Mouse (Mus musculus) kidney, postnatal 4 days (tissue): ENCODE data around the gene Foxf1.

Experiments
- DNase-seq, 2 experiments: peaks; one replicate each; pipeline ENCODE4 v3.0.0; 2021; ENCODE audit warnings: mixed read lengths in 2 of 2

The Foxf1 gene

DNA sequence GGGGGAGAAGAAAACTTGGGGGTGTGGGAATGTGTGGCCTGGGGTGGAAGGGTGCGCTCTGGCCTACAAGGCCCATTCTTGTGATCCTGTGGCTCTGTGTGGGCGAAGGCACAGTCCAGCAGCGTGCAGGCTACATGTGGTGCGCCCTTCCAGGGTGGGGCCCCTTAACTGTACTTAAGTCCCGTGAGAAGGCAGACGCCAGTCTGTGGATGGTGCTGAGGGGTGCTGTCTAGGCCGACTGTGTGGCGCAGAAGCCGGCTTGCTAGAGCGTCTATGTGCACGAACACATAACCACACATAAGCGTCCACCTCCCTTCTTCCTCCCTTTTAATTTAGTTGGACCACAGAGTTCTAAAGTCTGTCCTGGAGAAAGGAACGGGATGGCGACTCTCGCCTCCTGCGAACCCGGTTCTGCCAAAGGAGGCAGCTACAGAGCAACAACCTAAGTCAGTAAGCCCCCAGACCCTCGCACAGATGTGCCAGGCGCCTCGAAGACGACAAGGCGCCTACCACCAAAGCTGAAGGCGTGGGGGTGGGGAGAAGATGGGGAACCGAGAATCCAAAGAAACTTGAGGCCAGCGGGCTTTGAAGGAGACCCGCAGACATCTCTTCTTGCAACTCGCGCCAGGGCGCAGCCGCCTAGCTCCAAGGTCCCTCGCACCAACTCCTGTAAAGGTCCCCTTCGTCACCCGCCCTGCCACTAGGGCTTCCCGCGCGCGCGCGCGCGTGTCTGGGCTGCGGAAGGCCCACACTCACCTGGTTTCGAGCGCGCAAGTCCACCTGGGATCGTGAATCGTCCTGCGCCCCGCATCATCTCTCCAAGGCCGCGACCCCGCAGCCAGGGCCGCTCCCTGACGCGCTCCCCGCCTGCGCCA, 1.7 kb upstream of the Foxf1 start:
- DNase-seq: peak in 1 of 2 experiments; percentile 35

DNA sequence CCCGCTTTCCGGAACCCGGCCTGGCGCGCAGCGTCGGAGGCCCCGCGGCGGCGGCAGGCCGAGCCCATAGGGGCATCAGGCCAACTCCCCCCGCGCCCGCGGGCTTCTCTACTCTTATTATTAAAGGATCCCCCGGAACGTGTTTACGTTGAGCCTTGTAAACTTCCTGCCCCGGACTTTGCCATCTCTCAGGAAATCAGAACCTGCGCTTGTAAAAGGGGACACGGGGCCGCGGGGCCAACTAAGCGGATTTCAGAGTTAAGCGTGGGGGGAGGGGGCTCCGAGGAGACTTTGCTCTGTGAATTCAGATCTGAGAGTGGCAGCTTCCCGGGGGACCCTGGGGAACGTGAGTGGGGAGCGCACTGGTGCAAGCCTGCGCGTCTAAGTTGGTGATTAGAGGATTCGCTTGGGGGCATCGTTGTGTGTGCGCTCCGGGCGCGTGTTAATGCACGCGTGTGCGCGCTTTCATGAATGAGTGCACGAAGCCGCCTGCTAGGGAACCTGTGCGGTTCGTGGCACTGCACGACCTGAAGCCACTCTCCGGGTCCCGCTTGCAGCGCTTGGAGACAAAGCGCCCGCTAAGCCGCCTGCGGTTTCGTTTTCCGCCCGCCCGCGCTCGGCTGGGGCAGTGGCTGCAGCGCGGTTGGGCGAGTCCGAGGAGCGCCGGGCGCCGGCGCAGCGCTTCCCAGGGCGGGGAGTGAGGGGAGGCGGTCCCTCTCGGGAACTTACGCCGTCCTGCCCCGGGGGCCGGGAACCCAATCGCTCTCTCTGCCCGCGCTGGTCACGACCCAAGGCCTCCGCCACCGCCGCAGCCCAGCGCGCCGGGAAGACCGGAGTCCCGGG, 872 bp upstream of the Foxf1 start:
- peak; percentile 82 to 88 for DNase-seq

DNA sequence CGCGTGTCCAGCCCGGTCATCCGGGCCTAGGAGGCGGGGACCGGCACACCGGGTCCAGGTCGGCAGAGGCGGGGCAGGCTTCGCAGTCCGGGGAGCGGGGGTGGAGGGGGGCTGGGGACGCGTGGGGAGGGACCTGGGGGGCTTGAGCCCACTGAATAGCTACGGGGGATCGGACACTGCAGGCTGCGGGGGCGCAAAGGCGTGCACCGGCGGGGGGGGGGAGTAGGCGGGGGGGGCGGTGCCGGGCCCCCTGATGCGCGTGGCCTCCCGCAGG, 313 bp upstream of the Foxf1 start:
- no peak for DNase-seq

DNA sequence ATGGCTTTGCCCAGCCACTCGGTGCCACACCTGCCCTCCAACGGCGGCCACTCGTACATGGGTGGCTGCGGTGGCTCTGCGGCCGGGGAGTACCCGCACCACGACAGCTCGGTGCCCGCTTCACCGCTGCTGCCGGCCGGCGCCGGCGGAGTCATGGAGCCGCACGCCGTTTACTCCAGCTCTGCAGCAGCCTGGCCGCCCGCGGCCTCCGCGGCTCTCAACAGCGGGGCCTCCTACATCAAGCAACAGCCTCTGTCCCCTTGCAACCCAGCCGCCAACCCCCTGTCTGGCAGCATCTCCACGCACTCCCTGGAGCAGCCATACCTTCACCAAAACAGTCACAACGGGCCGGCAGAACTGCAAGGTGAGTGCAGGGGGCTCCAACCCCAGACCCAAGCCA, 825 bp downstream of the Foxf1 start:
- peak in 1 of 2 experiments; percentile 28 for DNase-seq

DNA sequence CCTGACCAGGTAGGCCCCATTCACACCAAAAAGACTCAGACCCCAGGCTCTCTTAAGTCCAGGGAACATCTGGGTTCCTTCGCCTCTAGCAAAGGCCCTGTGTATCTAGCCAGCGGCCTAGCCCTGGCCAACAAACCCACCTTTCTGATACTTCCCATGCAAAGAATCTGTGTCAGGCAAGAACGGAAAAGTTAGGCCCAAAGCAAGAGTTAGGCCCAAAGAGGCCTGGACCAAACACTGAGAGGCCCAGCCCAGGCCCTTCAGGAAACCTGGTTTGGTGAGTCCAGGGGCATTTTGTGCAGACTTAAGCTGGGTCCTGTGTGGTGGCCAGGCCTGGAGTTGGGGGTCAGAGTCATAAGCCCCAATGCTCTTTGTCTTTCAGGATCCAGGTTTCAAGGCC, 1.4 kb downstream of the Foxf1 start:
- no peak for DNase-seq

DNA sequence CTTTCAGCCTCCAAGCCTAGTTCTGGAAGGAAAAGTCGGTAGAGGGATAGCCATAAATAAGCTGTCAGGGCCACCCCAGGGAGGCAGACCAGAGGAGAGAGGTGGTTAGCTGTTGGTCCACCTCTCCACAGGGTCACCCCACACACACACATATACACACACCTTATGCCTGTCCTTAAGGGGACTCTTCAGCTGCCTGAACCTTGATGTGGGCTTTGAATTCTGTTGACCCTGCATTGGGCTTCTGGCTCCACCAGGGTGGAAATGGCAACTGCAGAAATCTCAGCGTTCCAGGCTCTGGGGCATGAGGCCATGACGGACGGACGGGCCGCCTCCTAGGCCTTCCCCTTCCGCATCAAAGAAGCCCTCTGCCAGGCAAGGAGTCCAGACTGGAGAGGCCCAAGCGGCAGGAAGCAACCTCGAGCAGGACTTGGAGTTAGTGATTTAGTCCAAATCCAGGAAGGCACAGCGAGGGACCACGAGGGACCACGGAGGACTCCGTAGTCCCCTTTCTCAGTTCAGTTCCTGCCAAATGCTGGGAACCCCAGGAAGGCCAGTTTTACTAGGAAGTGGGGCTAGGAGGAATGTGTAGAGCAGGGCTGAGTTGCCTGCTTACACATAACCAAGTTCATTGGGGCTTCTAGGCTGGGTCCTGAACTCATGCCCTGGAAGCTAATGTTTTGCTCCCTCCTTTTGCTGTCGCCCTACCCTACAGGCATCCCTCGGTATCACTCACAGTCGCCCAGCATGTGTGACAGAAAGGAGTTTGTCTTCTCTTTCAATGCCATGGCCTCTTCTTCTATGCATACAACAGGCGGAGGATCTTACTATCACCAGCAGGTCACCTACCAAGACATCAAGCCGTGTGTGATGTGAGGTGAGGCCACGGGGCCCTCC, 2.1 kb downstream of the Foxf1 start:
- no peak for DNase-seq

DNA sequence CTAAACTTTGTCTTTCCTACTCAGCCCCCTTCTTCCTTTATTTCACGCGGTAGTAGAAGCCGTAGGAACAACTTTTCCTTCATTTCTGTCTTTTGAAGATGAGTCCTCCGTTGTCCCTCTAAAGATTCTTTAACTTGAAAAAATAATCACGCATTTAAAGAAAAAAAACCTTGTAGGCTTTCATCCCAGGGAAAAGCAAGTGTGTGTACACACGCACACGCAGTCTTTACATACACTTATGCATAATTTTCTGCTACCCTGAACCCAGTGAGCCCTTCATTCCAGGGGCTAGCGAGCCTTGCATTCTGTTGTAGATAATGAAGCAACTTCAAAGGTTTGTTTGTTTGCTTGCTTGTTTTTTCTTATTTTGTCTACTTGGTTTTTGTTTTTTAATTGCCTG, 4.1 kb downstream of the Foxf1 start:
- DNase-seq: no peak

DNA sequence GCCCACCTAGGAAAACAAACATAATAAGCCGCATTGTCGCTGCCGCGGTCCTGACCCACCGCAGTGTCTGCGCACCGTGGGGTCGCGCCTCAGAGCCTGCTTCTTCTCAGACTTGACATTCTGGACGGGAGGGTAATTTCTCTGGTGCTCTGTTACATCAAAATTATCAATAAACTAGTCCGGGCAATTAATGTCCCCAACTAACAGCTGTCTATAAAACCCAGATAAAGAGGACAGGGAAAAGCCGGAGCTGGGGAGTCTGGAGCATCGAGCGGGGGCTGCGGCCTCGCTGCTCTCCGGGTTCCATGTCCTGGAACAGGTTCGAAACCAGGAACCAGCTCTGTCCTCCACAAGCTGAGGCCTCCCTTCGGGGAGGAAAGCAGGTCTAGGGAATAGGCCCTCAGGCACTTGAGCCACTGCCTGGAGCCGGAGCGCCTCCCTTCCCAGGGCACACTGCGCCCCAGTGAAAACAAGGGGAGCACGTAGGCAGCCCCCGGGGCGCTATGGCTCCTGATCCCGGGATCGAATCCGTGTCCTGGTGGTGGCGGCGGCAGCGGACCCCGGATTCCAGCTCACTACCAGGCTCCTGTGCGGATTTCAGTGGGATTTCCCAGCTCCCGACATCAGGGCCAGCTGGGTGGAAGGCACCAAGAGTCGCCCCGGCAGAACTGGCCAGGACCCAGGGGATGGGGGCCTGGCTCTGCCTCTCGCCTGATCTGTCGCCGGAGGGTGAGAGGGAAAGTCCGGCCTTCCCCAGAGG, 4.9 kb downstream of the Foxf1 start:
- no peak for DNase-seq

DNA sequence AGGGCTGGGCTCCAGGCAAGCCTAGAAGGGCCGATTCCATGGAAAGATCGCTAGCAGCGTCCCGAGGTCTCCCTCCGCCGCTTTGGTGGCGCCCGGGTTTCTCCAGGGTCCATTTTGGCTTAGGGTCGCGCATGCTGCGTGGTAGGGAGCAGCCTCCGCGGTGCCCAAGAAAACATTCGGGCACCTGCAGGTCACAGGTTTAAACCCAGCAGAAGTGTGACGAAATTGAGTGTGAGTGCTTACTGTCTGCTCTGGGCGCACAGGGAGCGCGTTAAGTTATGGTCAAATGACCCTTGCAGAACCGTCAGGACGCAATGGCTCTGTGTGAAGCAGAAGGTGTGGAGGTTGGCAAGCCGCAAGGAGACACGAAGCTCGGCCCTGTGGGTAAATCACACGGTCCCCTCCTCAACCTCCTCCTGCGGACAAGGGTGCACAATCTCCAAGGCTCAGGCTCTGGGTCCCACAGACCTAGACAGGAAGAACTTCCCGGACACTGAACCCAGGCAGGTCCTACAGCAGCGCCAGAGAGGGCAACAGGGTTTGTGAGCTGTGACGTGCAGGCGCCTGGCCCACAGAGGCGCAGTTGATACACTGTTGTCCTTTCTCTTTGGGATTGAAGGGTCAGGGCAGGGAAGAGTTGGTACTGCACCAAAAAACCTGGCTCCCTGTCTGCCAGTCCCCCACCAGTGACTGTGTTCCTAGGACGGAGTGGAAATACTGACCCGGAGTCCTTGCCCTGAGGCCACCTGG, 5.6 kb downstream of the Foxf1 start:
- DNase-seq: no peak

DNA sequence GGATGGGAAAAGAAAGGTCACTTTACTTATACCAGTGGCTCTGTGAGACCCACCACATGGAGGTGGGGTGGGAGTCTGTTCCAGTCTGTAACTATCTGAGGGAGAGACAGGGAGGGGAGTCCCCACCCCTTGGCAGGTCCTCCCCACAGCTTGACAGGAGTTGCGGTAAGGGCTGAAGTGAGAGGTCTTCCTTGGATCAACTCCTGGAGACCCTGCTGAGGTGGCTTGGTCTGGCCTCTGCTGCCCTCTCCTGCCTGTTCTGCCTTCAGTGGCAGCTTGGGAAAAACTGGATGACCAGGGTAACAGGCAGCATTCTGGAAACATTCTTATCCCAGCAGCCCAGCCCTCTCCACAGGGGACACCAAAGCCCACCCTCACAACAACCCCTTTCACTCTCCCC, 6.5 kb downstream of the Foxf1 start:
- DNase-seq: peak in 1 of 2 experiments; percentile 54

DNA sequence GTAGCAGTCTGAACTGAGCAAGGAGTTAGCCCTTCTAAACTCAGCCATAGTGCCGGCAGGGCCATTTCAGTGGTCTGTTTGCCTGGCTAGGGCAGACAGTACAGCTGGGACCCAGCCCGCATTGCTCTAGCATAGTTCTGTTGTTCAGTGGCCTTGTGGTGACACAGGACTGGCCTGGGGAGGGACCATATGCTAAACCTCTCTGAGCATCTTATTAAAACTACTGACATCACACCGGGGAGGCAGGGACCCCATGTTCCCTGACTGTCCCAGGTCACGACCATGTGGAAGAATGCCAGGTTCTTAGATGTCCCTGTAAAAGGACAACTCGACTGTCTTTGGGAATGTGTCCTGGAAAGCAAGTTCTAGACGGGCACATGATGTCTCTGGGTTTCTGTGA, 8.0 kb downstream of the Foxf1 start:
- DNase-seq: no peak

DNA sequence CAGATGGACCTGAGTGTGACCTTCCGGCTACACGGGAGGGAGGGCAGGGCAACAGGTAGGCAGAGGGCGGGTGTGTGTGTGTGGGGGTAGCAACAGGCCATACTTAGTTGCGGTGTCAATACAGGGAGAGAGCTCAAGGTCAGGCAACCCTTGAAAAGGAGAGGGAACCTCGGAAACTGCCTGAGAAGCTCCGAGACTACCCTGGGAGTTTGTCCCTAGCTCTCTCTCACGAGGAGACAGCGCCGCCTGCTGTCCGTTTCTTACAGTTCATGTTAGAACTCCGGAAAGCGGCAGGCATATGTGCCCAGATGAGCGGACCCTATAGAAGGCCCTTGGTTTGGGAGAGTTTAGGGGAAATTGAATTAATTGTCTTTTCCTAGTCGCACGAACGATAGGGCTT, 8.4 kb downstream of the Foxf1 start:
- peak; percentile 94 to 95 for DNase-seq

DNA sequence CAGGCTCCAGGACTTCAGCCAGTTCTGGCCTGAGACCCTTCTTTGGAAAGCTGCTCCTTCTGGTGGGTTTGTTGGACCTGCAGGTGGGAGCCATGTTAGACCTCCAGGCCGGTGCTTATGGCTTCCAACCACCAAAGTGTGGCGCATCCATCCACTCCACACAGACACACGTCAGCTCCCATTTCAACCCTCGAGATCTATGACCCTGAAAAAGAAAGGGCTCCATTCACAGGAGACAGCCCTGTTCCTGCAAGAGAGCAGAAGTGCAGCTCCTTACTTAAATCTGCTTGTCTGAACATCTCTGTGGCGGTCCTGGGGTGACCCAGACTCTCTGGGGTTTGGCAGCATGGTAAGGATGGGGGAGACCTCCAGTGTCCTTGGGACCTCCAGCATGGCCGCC, 9.3 kb downstream of the Foxf1 start:
- no peak for DNase-seq

DNA sequence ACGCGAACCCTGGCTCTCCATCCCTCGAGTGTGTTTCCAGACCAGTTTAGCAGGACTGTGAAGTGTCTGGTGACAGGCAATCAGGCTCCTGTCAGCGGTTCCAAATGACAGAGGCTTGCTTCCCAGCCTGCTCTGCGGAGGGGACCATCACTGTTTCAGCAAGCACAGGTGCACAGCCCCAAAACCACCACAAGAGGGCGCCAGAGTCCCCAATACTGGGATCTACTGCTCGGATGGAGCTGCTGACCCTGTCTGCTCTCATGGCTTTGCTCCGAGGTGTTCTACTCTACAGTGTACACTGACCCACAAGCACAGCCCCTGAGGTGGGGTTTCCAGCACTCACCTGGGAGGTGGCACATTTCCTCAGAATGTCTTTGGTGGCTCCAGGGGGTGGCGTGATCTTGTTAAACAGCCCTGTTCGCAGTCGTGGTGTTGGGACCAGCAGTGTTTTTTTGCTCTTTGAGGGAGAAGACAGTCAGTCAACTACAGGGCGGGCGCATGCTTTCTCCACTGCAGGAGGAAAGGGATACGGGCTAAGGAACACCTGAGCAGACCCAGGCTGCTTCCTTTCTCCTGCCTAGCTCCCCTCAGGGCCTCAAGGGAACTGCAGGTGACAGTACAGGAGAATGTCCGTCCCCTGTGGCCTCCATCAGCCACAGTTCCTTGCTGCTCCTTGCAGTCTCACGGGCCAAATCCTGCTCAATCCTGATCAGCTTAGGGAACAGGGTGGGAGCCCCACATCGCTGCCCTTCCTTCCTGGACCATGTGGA, 20.0 kb downstream of the Foxf1 start:
- DNase-seq: peak; percentile 88 to 89

DNA sequence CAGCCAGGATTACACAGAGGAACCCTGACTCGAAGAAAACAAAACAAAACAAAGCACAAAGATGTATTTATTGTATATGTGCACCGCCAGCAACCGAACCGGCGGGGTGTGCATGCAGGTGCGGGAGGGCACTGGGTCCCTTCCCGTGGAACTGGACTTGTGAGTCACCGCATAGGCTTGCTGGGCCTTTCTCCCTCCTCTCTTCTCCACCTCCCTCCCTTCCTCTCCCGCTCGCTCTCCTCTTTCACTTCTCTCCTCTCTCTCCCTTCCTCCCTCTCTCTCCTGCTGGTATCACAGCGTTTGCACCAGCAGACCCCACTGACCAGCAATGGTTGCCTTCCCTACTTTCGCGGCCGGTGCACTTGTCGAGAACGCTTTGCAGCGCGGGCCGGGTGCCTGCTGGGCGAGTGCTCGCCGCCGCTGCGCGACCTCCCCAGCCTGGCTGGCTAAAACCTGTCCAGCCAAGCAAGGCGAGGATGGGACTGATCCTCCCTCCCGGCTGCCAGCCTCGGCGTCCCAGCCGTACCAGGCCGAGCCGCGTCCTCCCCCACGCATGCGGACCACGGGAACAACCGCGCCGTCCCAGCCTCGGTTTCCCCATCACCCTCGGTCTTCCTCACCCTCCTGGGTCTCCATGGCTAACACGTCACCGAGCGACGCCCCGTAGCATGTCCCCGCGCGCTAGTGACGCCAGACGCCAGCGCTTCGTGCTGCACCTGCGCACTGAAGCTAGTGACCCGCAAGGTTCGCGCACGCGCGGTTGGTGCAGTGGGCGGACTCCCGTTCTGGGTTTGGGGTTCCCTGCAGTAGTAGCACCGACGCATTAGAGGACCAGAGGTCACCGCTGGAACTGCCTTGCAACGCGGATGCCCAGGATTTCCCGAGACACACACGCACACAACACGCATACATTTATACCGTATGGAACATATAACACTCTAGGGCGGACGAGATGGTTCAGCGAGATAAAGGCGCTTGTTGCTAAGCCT, 23.8 kb downstream of the Foxf1 start, which contains the start of gene Mthfsd:
Gene Mthfsd (minus strand): TSS at position 725 of the 989 bp plus-strand sequence.
- peak; percentile 99 for DNase-seq

DNA sequence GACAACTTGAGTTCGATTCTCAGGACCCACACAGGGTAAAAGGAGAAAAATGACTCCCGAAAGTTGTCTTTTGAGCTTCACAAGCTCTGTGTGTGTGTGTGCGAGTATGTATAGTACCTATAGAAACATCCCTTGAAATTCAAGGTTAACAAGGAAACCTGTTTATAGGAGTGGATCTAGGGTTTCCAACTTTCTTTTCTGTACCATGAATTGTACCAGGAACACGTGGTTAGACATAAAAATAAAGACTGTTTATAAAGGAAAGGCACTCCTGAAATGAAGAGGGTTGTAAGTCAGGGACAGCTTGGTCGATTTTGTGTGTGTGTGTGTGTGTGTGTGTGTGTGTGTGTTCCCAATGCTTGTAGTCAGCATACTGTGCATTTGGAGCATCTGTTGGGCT, 24.5 kb downstream of the Foxf1 start:
- DNase-seq: no peak

DNA sequence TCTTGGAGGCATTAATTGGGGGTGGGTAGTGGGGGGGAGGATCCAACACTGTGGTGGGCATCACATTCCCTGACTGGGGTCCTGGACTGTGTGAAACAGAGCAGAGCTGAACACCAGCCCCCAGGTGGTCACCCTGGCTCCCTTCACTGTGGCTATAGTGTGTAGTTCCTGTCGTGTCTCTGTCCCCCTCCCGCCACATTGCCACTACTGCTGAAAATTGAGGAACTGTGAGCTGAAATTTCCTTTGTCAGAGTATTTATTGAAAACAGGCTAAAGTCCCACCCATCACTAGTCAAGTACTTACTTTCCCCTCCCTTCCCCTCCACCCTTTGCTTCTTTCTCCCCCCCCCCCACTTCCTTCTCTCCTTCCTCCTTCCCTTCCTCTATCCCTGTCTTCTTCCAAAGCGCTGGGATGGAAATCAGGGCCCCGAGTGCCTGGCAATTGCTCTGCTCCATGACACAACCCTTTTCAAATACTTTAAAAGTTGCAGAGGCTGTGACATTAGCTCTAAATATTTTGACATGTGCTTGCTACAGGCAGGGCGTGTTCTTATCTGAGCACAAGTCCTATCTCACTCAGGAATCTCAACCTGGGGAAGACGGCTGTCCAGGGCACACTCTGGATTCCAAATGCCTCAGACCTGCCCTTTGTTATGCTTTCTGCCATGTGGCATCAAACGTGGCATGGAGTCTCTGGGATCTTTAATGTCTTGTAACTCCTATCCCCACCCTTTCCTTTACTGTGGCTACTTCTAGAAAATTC, 27.1 kb downstream of the Foxf1 start:
- DNase-seq: no peak

DNA sequence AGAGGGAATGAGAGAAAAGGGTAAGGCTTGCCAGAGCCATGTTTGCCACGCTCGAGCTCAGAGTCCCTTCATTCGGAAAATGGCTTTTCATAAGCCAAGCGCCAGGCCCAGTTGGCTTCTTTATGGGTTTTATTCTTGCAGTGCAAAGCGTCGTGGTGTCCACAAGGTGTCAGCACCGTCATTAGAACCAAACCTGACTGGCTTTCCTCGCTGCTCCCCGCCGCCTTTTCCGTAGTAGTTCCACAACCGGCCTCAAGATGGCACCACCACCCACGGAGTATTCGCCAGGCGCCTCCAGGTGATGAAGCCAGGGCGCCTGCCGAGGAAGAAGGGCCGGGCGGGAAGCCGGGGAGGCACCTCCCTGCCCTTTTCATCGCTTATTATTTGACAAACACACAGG, 29.1 kb downstream of the Foxf1 start:
- peak; percentile 96 to 98 for DNase-seq

DNA sequence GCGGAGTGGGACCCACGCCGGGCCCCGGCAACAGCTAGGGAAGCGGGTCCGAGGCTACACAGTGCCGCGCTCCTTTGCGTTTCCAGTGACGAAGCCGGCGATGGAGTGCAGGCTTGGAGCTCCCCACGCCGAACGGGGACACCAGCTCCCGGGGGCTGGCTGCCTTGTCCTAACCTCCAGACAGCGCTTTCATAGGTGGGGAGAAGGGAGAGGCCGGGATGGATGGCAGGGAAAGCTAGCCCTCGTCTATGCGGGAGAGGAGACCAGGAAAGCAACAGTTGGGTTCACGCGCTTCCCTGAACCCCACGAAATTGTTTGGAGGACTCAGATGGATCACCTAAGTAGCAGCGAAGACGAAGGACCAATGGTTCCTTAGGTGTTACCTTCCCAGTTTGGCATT, 30.9 kb downstream of the Foxf1 start:
- DNase-seq: no peak
